Mouse (Mus musculus): ENCODE results near the gene Cox6b2. TPM values are rescaled to one million over a fixed set of nuclear protein-coding genes. Genes with fewer than 3 reads are reported as not detected.

Cox6b2 gene
- polyA plus RNA-seq, 1 experiment from 2014 or later, result 13.1 TPM

DNA sequence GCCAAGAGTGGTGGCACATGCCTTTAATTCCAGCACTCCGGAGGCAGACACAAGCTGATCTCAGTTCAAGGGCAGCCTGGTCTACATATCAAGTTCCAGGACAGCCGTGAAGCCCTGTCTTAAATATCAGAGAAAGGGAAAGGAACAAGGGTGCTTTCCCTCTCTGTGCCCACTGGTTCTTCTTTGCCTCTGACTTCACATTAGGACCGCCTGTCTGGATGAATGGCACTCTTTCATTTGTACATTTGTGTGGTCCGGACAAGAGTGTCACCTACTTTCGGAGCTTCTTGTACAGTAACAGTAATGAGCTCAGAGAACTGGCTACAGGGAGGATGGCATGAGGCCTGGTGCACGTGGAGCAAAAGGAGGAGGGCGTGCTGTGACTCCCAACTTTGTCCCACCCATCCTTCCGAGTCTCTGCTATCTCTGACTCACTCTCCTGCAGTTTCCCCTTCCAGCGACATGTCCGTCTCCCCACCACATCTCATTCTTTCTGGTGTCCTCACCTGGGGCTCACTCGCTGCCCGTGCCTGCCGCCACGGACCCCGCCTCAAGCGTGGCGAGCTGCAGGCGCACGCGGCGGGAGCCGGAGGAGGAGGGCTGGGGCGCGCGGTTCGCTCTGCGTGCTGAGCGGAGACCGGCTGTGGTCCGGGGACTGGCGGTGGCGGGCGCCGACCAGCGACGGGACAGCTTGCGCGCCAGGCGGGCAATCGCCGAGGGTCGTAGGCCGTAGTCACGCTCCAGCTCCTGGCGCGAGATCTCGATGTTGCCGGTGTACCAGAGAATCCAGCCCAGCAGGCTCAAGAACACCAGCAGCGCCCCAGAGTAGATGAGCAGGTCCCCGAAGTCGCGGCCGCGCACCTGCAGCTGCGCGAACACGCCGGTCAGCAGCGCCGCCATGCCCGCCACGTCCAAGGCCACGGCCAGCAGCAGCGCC is 35.9 kb upstream of the Cox6b2 start:
- H3K4me3 ChIP-seq (ENCODE audit: low read depth, low read length), result peak overlapping the region; percentile 54
- DNase-seq (ENCODE audit: low spot score), result peak; percentile 57
- 2% methylated on average over 60 of the region's 64 CpGs for WGBS
- H3K27me3 ChIP-seq (replicated peaks; ENCODE audit: control insufficient read depth, insufficient read depth, low read length), result 0 out of 2 replicates have a peak, but pooled peaks cover 4% of the 10 kb centered on the region
- no peaks in the 10 kb centered on the region for H3K9me3 ChIP-seq (replicated peaks; ENCODE audit: control insufficient read depth, low read length)
- ATAC-seq, result peak; percentile 47
- H3K36me3 ChIP-seq (ENCODE audit: control insufficient read depth, insufficient read depth, low read length), result peaks cover 2% of the 10 kb centered on the region; the same call in 1 of the 2 replicates
- 0 out of 2 replicates have a peak, but pooled peaks cover 3% of the 10 kb centered on the region for H3K4me1 ChIP-seq (ENCODE audit: control insufficient read depth, insufficient read depth, low read length)
- peak overlapping the region; percentile 92 for H3K4me2 ChIP-seq (ENCODE audit: low read length)
- 0 out of 2 replicates have a peak overlapping the region, but pooled peaks have one; percentile 5 for H3K27ac ChIP-seq (ENCODE audit: low read depth, low read length)
- H3K9ac ChIP-seq (ENCODE audit: low read length), result peak overlapping the region; percentile 79

DNA sequence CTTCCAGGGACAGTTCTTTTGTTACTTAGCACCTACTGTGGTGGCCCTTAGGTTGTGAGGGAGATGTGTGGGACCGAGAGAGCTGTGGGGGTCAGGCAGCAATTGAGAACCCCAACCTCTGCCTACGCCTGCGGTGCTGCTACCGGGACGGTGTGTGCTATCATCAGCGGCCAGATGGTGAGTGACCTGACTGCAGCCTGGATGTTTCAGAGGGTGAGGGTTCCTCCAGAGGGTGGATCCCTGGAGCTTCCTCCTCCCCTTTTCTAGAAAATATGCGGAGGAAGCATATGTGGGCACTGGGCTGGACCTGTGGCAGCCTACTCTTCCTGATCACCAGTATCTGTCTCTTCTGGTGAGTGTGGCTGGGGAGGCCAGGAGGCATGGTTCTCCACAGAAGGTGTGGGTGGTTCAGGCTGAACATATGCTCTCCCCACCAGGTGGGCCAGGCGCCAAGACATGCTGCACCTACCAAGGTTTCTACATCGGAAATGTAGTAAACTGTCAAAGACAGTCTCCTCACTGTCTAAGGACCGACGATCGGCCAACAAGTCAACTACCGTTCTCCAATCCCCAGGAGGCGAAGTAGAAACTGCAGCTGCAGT is 30.9 kb upstream of the Cox6b2 start:
- no peak overlapping the region for H3K4me2 ChIP-seq (ENCODE audit: low read length)
- H3K9ac ChIP-seq (ENCODE audit: low read length), result no peak overlapping the region
- no peak overlapping the region for H3K27ac ChIP-seq (ENCODE audit: low read depth, low read length)
- no peak overlapping the region for H3K4me3 ChIP-seq (ENCODE audit: low read depth, low read length)
- DNase-seq (ENCODE audit: low spot score), result no peak
- no peaks in the 10 kb centered on the region for H3K4me1 ChIP-seq (ENCODE audit: control insufficient read depth, insufficient read depth, low read length)
- no peak for ATAC-seq
- WGBS, result 86% methylated on average over 14 of the region's 14 CpGs
- no peaks in the 10 kb centered on the region for H3K36me3 ChIP-seq (ENCODE audit: control insufficient read depth, insufficient read depth, low read length)
- no peaks in the 10 kb centered on the region; the same call in 1 of the 2 replicates for H3K27me3 ChIP-seq (replicated peaks; ENCODE audit: control insufficient read depth, insufficient read depth, low read length)
- H3K9me3 ChIP-seq (replicated peaks; ENCODE audit: control insufficient read depth, low read length), result no peaks in the 10 kb centered on the region

DNA sequence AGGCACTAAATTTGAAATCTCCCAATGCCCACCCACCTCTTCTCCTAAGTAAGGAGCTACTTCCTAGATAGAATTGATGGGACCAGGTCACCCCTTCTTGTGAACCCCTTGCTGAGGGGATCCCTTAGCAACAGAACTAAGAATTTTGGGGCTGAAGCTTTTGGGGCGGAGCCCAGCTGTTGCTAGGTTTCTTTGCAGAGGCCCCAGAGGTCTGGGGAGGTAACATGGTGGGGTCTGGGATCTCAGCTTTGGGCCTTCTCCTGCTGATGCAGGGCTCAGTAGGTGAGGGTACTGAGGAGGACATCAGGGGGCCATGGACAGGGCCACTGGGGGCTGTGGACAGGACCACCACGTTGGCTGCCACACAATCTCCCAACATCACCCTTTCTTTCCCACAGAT is 29.9 kb upstream of the Cox6b2 start, which contains the start of the genes Il11 and Tmem190:
Gene Il11, minus strand, starts transcription at position 101 of the 400 bp plus-strand sequence.
Gene Tmem190, plus strand, starts transcription at position 179 of the 400 bp plus-strand sequence.
- H3K4me1 ChIP-seq (ENCODE audit: control insufficient read depth, insufficient read depth, low read length), result no peaks in the 10 kb centered on the region
- no peak for ATAC-seq
- H3K27me3 ChIP-seq (replicated peaks; ENCODE audit: control insufficient read depth, insufficient read depth, low read length), result peaks cover 10% of the 10 kb centered on the region
- WGBS, result 81% methylated on average over 2 of the region's 2 CpGs
- H3K36me3 ChIP-seq (ENCODE audit: control insufficient read depth, insufficient read depth, low read length), result no peaks in the 10 kb centered on the region
- no peaks in the 10 kb centered on the region for H3K9me3 ChIP-seq (replicated peaks; ENCODE audit: control insufficient read depth, low read length)
- no peak within 1 kb of the TSS for H3K4me3 ChIP-seq (ENCODE audit: low read depth, low read length)
- no peak for DNase-seq (ENCODE audit: low spot score)
- no peak within 1 kb of the TSS for H3K9ac ChIP-seq (ENCODE audit: low read length)
- H3K4me2 ChIP-seq (ENCODE audit: low read length), result no peak within 1 kb of the TSS
- no peak within 1 kb of the TSS for H3K27ac ChIP-seq (ENCODE audit: low read depth, low read length)

DNA sequence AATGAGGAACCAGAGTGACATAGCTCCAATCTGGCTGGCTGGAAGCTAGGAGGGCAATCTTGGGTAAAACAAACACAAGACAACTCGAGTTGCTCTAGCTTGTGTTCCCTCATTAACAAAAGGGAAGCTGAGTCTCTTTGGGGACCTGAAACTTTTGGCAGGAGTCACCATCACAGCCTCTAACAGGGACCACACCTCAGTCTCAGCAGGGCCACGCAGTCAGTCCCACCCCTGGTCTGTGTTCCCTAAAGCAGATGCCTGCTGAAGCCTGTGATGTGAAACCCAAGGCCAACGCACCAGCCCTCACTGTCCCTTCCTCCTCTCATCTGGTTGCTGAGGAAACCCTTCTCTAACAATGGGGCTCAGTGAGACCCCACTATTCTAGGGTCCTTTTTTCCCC is 29.2 kb upstream of the Cox6b2 start:
- Histone ChIP-seq H3K4me1 (ENCODE audit: control insufficient read depth, insufficient read depth, low read length) (0 out of 2 replicates have a peak, but pooled peaks cover under 1% of the 10 kb centered on the region), H3K9me3 (replicated peaks; ENCODE audit: control insufficient read depth, low read length) (no peaks in the 10 kb centered on the region), H3K27ac (ENCODE audit: low read depth, low read length) (no peak overlapping the region), H3K27me3 (replicated peaks; ENCODE audit: control insufficient read depth, insufficient read depth, low read length) (peaks cover 16% of the 10 kb centered on the region), H3K4me2 (ENCODE audit: low read length) (no peak overlapping the region), H3K4me3 (ENCODE audit: low read depth, low read length) (no peak overlapping the region), H3K36me3 (ENCODE audit: control insufficient read depth, insufficient read depth, low read length) (no peaks in the 10 kb centered on the region), H3K9ac (ENCODE audit: low read length) (no peak overlapping the region)
- WGBS, result 56% methylated on average over 3 of the region's 3 CpGs
- ATAC-seq (no peak), DNase-seq (ENCODE audit: low spot score) (no peak)

DNA sequence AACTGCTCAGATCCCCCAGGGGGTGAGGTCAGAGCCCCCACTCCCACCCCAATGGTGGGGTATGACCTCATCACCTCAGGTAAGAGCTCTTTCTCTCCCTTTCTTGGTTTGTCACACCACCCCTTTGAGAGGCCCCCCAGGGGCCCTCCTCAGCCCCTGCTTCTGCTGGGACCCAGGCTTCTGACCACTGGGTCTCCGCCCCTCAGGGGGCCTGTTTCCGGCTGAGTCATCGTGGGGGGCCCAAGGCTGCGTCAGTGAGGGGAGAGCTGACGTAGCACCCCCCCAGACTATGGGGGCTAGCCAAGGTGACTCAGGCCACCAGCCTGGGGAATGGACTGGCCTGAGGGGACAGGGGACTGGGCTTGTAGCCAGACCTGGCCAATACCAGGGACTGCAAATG is 27.0 kb upstream of the Cox6b2 start:
- no peak for DNase-seq (ENCODE audit: low spot score)
- Histone ChIP-seq H3K4me3 (ENCODE audit: low read depth, low read length) (no peak overlapping the region), H3K4me2 (ENCODE audit: low read length) (no peak overlapping the region), H3K36me3 (ENCODE audit: control insufficient read depth, insufficient read depth, low read length) (no peaks in the 10 kb centered on the region), H3K27ac (ENCODE audit: low read depth, low read length) (no peak overlapping the region), H3K9me3 (replicated peaks; ENCODE audit: control insufficient read depth, low read length) (no peaks in the 10 kb centered on the region), H3K9ac (ENCODE audit: low read length) (no peak overlapping the region), H3K27me3 (replicated peaks; ENCODE audit: control insufficient read depth, insufficient read depth, low read length) (peaks cover 35% of the 10 kb centered on the region), H3K4me1 (ENCODE audit: control insufficient read depth, insufficient read depth, low read length) (0 out of 2 replicates have a peak, but pooled peaks cover 3% of the 10 kb centered on the region)
- ATAC-seq, result no peak
- 39% methylated on average over 5 of the region's 5 CpGs for WGBS

DNA sequence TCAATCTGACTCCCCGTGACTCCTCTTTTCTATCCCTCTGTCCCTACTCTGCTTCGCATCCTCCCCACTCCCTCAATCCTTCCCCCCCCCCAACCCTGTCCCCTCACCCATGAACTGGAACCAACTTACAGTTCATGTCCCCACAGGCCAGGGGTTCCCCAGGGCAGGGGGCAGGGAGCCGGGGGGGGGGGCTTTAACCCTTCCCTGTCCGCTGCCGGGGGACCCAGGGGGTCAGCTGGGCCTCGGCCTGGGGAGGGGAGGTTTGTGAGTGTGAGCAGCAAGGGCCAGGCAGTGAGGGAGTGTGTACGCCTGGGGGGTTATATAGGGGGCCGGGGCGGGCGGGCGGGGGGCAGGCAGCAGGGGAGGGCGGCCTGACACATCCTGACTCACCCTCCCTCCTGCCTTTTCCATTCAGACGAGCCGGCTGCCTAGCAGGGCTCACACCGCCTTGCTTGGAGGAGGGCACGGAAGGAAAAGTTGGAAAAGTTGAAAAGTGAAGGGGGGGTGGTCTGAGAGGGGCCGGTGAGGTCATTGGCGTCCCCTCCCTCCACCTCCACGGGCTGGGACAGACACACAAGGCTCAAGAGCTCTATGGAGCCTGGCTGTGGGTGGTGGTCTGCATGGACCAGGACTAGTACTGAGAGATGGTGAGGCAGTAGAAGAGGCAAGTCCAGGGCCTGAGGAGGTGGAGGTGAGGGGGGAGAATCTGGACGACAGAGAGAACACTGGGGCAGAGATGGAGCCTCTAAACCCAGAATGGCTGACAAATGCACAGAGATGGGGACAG is 25.1 kb upstream of the Cox6b2 start:
- H3K4me1 ChIP-seq (ENCODE audit: control insufficient read depth, insufficient read depth, low read length), result 0 out of 2 replicates have a peak, but pooled peaks cover 3% of the 10 kb centered on the region
- no peak overlapping the region for H3K9ac ChIP-seq (ENCODE audit: low read length)
- WGBS, result 3% methylated on average over 16 of the region's 20 CpGs
- no peak overlapping the region for H3K4me3 ChIP-seq (ENCODE audit: low read depth, low read length)
- no peaks in the 10 kb centered on the region for H3K36me3 ChIP-seq (ENCODE audit: control insufficient read depth, insufficient read depth, low read length)
- H3K9me3 ChIP-seq (replicated peaks; ENCODE audit: control insufficient read depth, low read length), result no peaks in the 10 kb centered on the region
- H3K27me3 ChIP-seq (replicated peaks; ENCODE audit: control insufficient read depth, insufficient read depth, low read length), result peaks cover 35% of the 10 kb centered on the region
- H3K27ac ChIP-seq (ENCODE audit: low read depth, low read length), result no peak overlapping the region
- ATAC-seq (no peak), DNase-seq (ENCODE audit: low spot score) (no peak)
- no peak overlapping the region for H3K4me2 ChIP-seq (ENCODE audit: low read length)

DNA sequence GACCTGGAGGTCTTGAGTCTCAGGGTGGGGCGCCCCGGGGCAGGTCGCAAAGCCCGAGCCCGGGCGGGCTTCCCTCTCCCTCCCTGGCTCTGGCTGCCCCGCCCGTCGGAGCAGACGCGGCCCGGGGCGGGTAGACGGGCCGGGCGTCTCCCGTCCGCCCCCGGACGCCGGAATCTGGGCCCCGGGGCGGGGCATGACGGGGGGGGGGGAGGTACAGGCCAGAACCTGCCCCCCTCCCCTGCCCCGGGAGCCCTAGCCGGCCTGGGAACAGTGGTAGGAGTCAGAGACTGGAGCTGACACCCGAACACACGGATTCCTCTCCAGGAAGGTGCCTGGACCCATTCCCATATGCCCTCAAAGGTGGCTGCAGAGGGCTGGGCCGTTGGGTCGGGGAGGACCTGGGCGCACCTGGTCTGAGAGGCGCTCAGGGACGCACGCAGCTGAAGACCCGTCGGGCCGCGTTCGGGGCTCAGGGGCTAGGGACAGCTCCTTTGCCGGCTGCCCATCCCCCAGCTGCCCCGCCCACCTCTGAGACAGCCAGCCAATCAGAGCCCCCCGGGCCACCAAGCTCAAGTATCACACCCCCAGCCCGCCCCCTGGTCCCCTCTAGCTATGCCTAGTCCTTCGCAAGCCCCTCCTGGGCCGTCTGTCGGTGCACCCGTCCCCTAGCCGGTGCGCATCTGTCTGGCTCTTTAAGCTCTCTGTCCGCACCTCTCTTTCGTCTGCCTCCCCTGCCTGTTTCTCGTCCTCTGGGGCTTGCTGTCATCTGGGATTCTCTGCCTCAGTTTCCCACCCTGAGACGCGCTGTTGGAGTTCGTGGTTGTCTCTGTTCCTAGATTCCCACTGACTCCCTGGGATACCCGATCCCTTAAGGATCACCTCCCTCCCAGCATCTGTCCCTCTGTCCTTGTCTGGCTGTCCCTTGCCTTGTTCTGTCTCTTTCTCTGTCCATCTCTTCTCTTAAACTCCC is 24.3 kb upstream of the Cox6b2 start:
- 1% methylated on average over 40 of the region's 56 CpGs for WGBS
- Histone ChIP-seq H3K27me3 (replicated peaks; ENCODE audit: control insufficient read depth, insufficient read depth, low read length) (peaks cover 35% of the 10 kb centered on the region), H3K4me2 (ENCODE audit: low read length) (peak overlapping the region; percentile 49)

More for the DNA sequence above, 24.3 kb upstream of the Cox6b2 start:
- no peaks in the 10 kb centered on the region for H3K36me3 ChIP-seq (ENCODE audit: control insufficient read depth, insufficient read depth, low read length)
- peak; percentile 83 for ATAC-seq
- peak; percentile 73 for DNase-seq (ENCODE audit: low spot score)
- H3K27ac ChIP-seq (ENCODE audit: low read depth, low read length), result no peak overlapping the region
- 0 out of 2 replicates have a peak, but pooled peaks cover 3% of the 10 kb centered on the region for H3K4me1 ChIP-seq (ENCODE audit: control insufficient read depth, insufficient read depth, low read length)
- H3K4me3 ChIP-seq (ENCODE audit: low read depth, low read length), result peak overlapping the region; percentile 32
- peak overlapping the region; percentile 41 for H3K9ac ChIP-seq (ENCODE audit: low read length)
- H3K9me3 ChIP-seq (replicated peaks; ENCODE audit: control insufficient read depth, low read length), result no peaks in the 10 kb centered on the region
